Mouse (Mus musculus) lung, adult 2 months (tissue): ENCODE data around the gene Tmem135. TPM values are rescaled to one million over a fixed set of nuclear protein-coding genes. Genes with fewer than 3 reads are reported as not detected.

ENCODE experiments used
- DNase-seq: peaks from one replicate; pipeline ENCODE4 v3.0.0; 2022
- H3K4me1 ChIP-seq: fragments of 200-500 bp; 2 replicates; pipeline ENCODE4 v1.6.1; 2011; ENCODE audit warnings: low read length; ENCODE audit not compliant: control insufficient read depth, insufficient read depth
- H3K4me3 ChIP-seq: fragments of 200-500 bp; replicated peaks from 2 replicates; pipeline ENCODE3; 2011; ENCODE audit warnings: low read depth, mild to moderate bottlenecking, control low read depth, low read length; ENCODE audit errors: extremely low read depth
- CTCF ChIP-seq: fragments of 200-500 bp; IDR thresholded peaks from 2 replicates; pipeline ENCODE4 v1.5.1; 2011; ENCODE audit warnings: mild to moderate bottlenecking, low read length, control low read depth; ENCODE audit not compliant: insufficient read depth
- POLR2A ChIP-seq: fragments of 200-500 bp; IDR thresholded peaks from 2 replicates; pipeline ENCODE4 v1.6.1; 2011; ENCODE audit warnings: low read depth, mild to moderate bottlenecking, control low read depth, low read length, borderline replicate concordance; ENCODE audit errors: extremely low read depth
- WGBS: fragments of 180-500 bp; shearing (Covaris S2); methylation state at CpG from one replicate; pipeline ENCODE4 v1.1.7; 2018; 5-methylcytosine and 5-hydroxymethylcytosine counted together
- polyA plus RNA-seq: library from polyadenylated mRNA; depleted of rRNA; stranded (reverse); fragments of >200 nt; gene quantifications from 2 replicates; pipeline ENCODE4 v1.2.3, GENCODE M21; 2012

Gene Tmem135
- polyA plus RNA-seq, 1 experiment, result 48.9 TPM

GRCm38 (mm10) chr7:89182943-89183342 is 221.1 kb downstream of the Tmem135 start:
- WGBS, result 76% methylated on average over 5 of the region's 5 CpGs

GRCm38 (mm10) chr7:89181285-89181684 is 222.7 kb downstream of the Tmem135 start:
- WGBS, result 61% methylated on average over 1 of the region's 1 CpGs
- no peak for TF ChIP-seq CTCF
- no peak for TF ChIP-seq POLR2A
- peaks cover 3% of the 10 kb centered on the region for H3K4me1 ChIP-seq

More at GRCm38 (mm10) chr7:89182943-89183342, 221.1 kb downstream of the Tmem135 start:
- no peak for DNase-seq
- no peak for TF ChIP-seq POLR2A
- no peak for TF ChIP-seq CTCF
- H3K4me1 ChIP-seq, result peaks cover under 1% of the 10 kb centered on the region
- H3K4me3 ChIP-seq, result no peak overlapping the region

GRCm38 (mm10) chr7:89178601-89179000 is 225.4 kb downstream of the Tmem135 start:
- Histone ChIP-seq H3K4me1 (peaks cover 7% of the 10 kb centered on the region), H3K4me3 (no peak overlapping the region)
- no peak for DNase-seq
- 86% methylated on average over 2 of the region's 2 CpGs for WGBS
- TF ChIP-seq POLR2A, result no peak
- no peak for TF ChIP-seq CTCF

More at GRCm38 (mm10) chr7:89181285-89181684, 222.7 kb downstream of the Tmem135 start:
- no peak overlapping the region for H3K4me3 ChIP-seq
- no peak for DNase-seq

- TF ChIP-seq CTCF (no peak), POLR2A (no peak)
- no peak overlapping the region for H3K4me3 ChIP-seq
- peaks cover 7% of the 10 kb centered on the region for H3K4me1 ChIP-seq
- no peak for DNase-seq
These were observed 226.1 kb downstream of the Tmem135 start for GRCm38 (mm10) chr7:89177926-89178325.

- 75% methylated on average over 4 of the region's 4 CpGs for WGBS
- TF ChIP-seq CTCF, result no peak
- TF ChIP-seq POLR2A, result no peak
- Histone ChIP-seq H3K4me3 (no peak overlapping the region), H3K4me1 (peaks cover 7% of the 10 kb centered on the region)
- no peak for DNase-seq
These were observed 229.6 kb downstream of the Tmem135 start for GRCm38 (mm10) chr7:89174430-89174829.

- 83% methylated on average over 1 of the region's 1 CpGs for WGBS
- no peak overlapping the region for H3K4me3 ChIP-seq
- TF ChIP-seq CTCF (no peak), POLR2A (no peak)
- DNase-seq, result no peak
- H3K4me1 ChIP-seq, result peaks cover 7% of the 10 kb centered on the region
These were observed 231.0 kb downstream of the Tmem135 start for GRCm38 (mm10) chr7:89173018-89173417.

GRCm38 (mm10) chr7:89171790-89172467 is 232.1 kb downstream of the Tmem135 start:
- TF ChIP-seq CTCF, result no peak
- no peak for TF ChIP-seq POLR2A
- WGBS, result 70% methylated on average over 4 of the region's 4 CpGs
- Histone ChIP-seq H3K4me3 (no peak overlapping the region), H3K4me1 (peaks cover 4% of the 10 kb centered on the region)
- DNase-seq, result no peak

GRCm38 (mm10) chr7:89168606-89169005 is 235.4 kb downstream of the Tmem135 start:
- 9% methylated on average over 2 of the region's 2 CpGs for WGBS
- DNase-seq, result peak; percentile 60
- no peak for TF ChIP-seq POLR2A
- peak; percentile 73 for TF ChIP-seq CTCF
- Histone ChIP-seq H3K4me3 (no peak overlapping the region), H3K4me1 (no peaks in the 10 kb centered on the region; the same call in 1 of the 2 replicates)

GRCm38 (mm10) chr7:89165528-89165927 is 238.5 kb downstream of the Tmem135 start:
- H3K4me1 ChIP-seq, result no peaks in the 10 kb centered on the region
- WGBS, result 73% methylated on average over 4 of the region's 4 CpGs
- TF ChIP-seq CTCF, result no peak
- no peak for TF ChIP-seq POLR2A
- DNase-seq, result no peak
- no peak overlapping the region for H3K4me3 ChIP-seq
